Mouse (Mus musculus): ENCODE measurements around the gene Arl5b. TPM values are rescaled to one million over a fixed set of nuclear protein-coding genes. Genes with fewer than 3 reads are reported as not detected.

The Arl5b gene
- polyA plus RNA-seq, 1 experiment from 2014 or later = 29.5 TPM

- Histone ChIP-seq H3K4me1 (no peaks in the 10 kb centered on the region), H3K27me3 (no peaks in the 10 kb centered on the region), H3K4me3 (replicated peaks) (no peak overlapping the region), H3K9ac (no peak overlapping the region), H3K9me3 (replicated peaks) (no peaks in the 10 kb centered on the region), H3K27ac (replicated peaks) (no peak overlapping the region), H3K36me3 (no peaks in the 10 kb centered on the region), H3K4me2 (replicated peaks) (no peak overlapping the region)
- WGBS = 85% methylated on average over 6 of the region's 6 CpGs
- ATAC-seq (ENCODE audit: insufficient number of reproducible peaks, low FRiP score, low TSS enrichment, low read depth) = no peak
Observed at GRCm38 (mm10) chr2:15112741-15113140, 63.5 kb downstream of the Arl5b start.

- Histone ChIP-seq H3K27me3 (no peaks in the 10 kb centered on the region), H3K36me3 (no peaks in the 10 kb centered on the region), H3K9me3 (replicated peaks) (no peaks in the 10 kb centered on the region), H3K4me1 (no peaks in the 10 kb centered on the region), H3K27ac (replicated peaks) (no peak overlapping the region), H3K4me2 (replicated peaks) (no peak overlapping the region), H3K9ac (no peak overlapping the region), H3K4me3 (replicated peaks) (no peak overlapping the region)
- ATAC-seq (ENCODE audit: insufficient number of reproducible peaks, low FRiP score, low TSS enrichment, low read depth) = no peak
- WGBS = 98% methylated on average over 1 of the region's 1 CpGs
Observed at GRCm38 (mm10) chr2:15121217-15121680, 72.1 kb downstream of the Arl5b start.

Other genes starting within 250 kb of the Arl5b start
- gene Nsun6, start 5.7 kb downstream of the Arl5b start, polyA plus RNA-seq (2015; fragmentation: Nextera tagmentation; extraction: Ambion mirVana) = 11.4 and 12.4 TPM in 2 replicates